Mouse (Mus musculus) erythroblast, embryonic 14.5 days (primary cell): Measurements from ENCODE around the gene Gadd45g.

ENCODE experiments used
- GATA1 ChIP-seq: IDR thresholded peaks from 2 replicates; pipeline ENCODE4 v1.6.1; 2012; ENCODE audit warnings: low read length, inconsistent platforms, mixed read lengths
- TAL1 ChIP-seq: IDR thresholded peaks from 3 replicates; pipeline ENCODE4 v1.6.1; 2012; ENCODE audit warnings: low read length, inconsistent platforms, mixed read lengths

GRCm38 (mm10) chr13:51799735-51800522 is 46.5 kb upstream of the Gadd45g start:
- TF ChIP-seq GATA1 (no peak), TAL1 (no peak)
